Comparison of ENCODE assay signal across 9 mouse cellular contexts in genomic region chr4:63399691-63400270, GRCm38 (mm10). TPM values are rescaled to one million over a fixed set of nuclear protein-coding genes. Genes with fewer than 3 reads are reported as not detected.
DNase-seq lines count a peak whose midpoint lies in the region; ATAC-seq and TF ChIP-seq lines count a peak whose summit lies in the region.
"Had no signal": no experiment of that assay in that cellular context is flagged by ENCODE, and none has a peak within 500 bp of the region (broad histone marks: within the 10 kb centered on the region; RNA-seq: fewer than 3 reads in every experiment).

No protein-coding gene starts in this region.

- ATAC-seq in heart, embryonic 14.5 days (ENCODE audit: insufficient number of reproducible peaks, insufficient read depth, low FRiP score, low read depth), result no peak
- ATAC-seq in liver, postnatal 0 days, result no peak

- no peaks in the 10 kb centered on the region for H3K9me3 ChIP-seq in heart, embryonic 14.5 days (ENCODE audit: control insufficient read depth, low read length)
- H3K9me3 ChIP-seq in liver, postnatal 0 days (ENCODE audit: low read length), result no peaks in the 10 kb centered on the region
- H3K9me3 ChIP-seq: neural tube, embryonic 12.5 days had no signal

- H3K4me2 ChIP-seq in heart, embryonic 14.5 days (ENCODE audit: low read length), result no peak overlapping the region
- peak overlapping the region; percentile 60 for H3K4me2 ChIP-seq in liver, postnatal 0 days (ENCODE audit: low read depth, low read length)
- H3K4me2 ChIP-seq: neural tube, embryonic 12.5 days had no signal

- H3K27me3 ChIP-seq in liver, adult 2 months (ENCODE audit: control insufficient read depth, insufficient read depth, low read length), result no peaks in the 10 kb centered on the region
- H3K27me3 ChIP-seq in heart, embryonic 14.5 days (ENCODE audit: control insufficient read depth, insufficient read depth, low read length), result no peaks in the 10 kb centered on the region
- no peaks in the 10 kb centered on the region for H3K27me3 ChIP-seq in liver, postnatal 0 days (ENCODE audit: insufficient read depth, low read length)
- H3K27me3 ChIP-seq in cerebellum, adult 2 months (ENCODE audit: control insufficient read depth, insufficient read depth, low read length), result 0 out of 2 replicates have a peak, but pooled peaks cover 1% of the 10 kb centered on the region
- H3K27me3 ChIP-seq: neural tube, embryonic 12.5 days had no signal

- H3K36me3 ChIP-seq in liver, adult 2 months (ENCODE audit: control insufficient read depth, insufficient read depth, low read length), result no peaks in the 10 kb centered on the region
- peaks cover 4% of the 10 kb centered on the region; the same call in 1 of the 2 replicates for H3K36me3 ChIP-seq in heart, embryonic 14.5 days (ENCODE audit: control insufficient read depth, insufficient read depth, low read length)
- H3K36me3 ChIP-seq in liver, postnatal 0 days (replicated peaks; ENCODE audit: insufficient read depth, low read length), result peaks cover 16% of the 10 kb centered on the region

- H3K9ac ChIP-seq in liver, adult 2 months (ENCODE audit: low read depth, low read length), result no peak overlapping the region
- 0 out of 2 replicates have a peak overlapping the region, but pooled peaks have one; percentile 3 for H3K9ac ChIP-seq in heart, embryonic 14.5 days (ENCODE audit: low read length)
- H3K9ac ChIP-seq in liver, postnatal 0 days (replicated peaks), result peak overlapping the region; percentile 48
- H3K9ac ChIP-seq: neural tube, embryonic 12.5 days had no signal

- WGBS in liver, adult 2 months, result 77% methylated on average over 8 of the region's 8 CpGs
- 49% methylated on average over 8 of the region's 8 CpGs for WGBS in heart, embryonic 14.5 days
- 46% methylated on average over 8 of the region's 8 CpGs for WGBS in liver, postnatal 0 days (ENCODE audit: insufficient replicate concordance)
- WGBS in cerebellum, adult 2 months, result 56% methylated on average over 8 of the region's 8 CpGs

- no peak for TF ChIP-seq EP300 in liver, postnatal 0 days (IDR thresholded peaks at IDR 0.05; ENCODE audit: low read depth)

- TF ChIP-seq POLR2A in liver, adult 2 months (IDR thresholded peaks at IDR 0.05; ENCODE audit: extremely low read depth, insufficient read depth, low read length), result no peak
- TF ChIP-seq POLR2A in brain, embryonic 14.5 days (IDR thresholded peaks at IDR 0.05; ENCODE audit: borderline replicate concordance, extremely low read depth, insufficient read depth, insufficient read length, poor library complexity, severe bottlenecking), result no peak
- TF ChIP-seq POLR2A in cerebellum, adult 2 months (IDR thresholded peaks at IDR 0.05; ENCODE audit: borderline replicate concordance, insufficient read depth, low read length), result no peak

- H3K27ac ChIP-seq in liver, adult 2 months (replicated peaks; ENCODE audit: insufficient read depth, low read depth, low read length), result peak overlapping the region; percentile 31
- peak overlapping the region; percentile 36 to 42 for H3K27ac ChIP-seq in heart, embryonic 14.5 days (replicated peaks in 1 of 2; ENCODE audit: control insufficient read depth in 1 of 2, insufficient read depth in 1 of 2, low read depth in 2 of 2, low read length in 2 of 2)
- H3K27ac ChIP-seq in liver, postnatal 0 days (ENCODE audit: low read depth), result peak overlapping the region; percentile 92
- no peak overlapping the region for H3K27ac ChIP-seq in cerebellum, adult 2 months (ENCODE audit: insufficient read depth, low read length)
- H3K27ac ChIP-seq: neural tube, embryonic 12.5 days had no signal

- H3K79me2 ChIP-seq in liver, adult 2 months (ENCODE audit: control insufficient read depth, insufficient read depth, low read length), result no peaks in the 10 kb centered on the region

- H3K4me3 ChIP-seq in liver, adult 2 months (ENCODE audit: insufficient read depth, low read depth, low read length), result no peak overlapping the region; the same call in 1 of the 2 replicates
- no peak overlapping the region for H3K4me3 ChIP-seq in heart, embryonic 14.5 days (ENCODE audit: control insufficient read depth in 1 of 2, insufficient read depth in 1 of 2, low read depth in 1 of 2, low read length in 2 of 2)
- H3K4me3 ChIP-seq in liver, postnatal 0 days (ENCODE audit: low read depth, low read length), result peak overlapping the region; percentile 52
- no peak overlapping the region for H3K4me3 ChIP-seq in cerebellum, adult 2 months (replicated peaks; ENCODE audit: insufficient read depth, low read depth, low read length)
- H3K4me3 ChIP-seq: neural tube, embryonic 12.5 days had no signal

- TF ChIP-seq CTCF in liver, adult 2 months (IDR thresholded peaks at IDR 0.05; ENCODE audit: low read depth, low read length), result no peak
- no peak for TF ChIP-seq CTCF in brain, embryonic 14.5 days (IDR thresholded peaks at IDR 0.05; ENCODE audit: borderline replicate concordance, extremely low read depth, insufficient read depth, insufficient read length)
- TF ChIP-seq CTCF in liver, postnatal 0 days (IDR thresholded peaks at IDR 0.05; ENCODE audit: low read depth), result no peak
- no peak for TF ChIP-seq CTCF in cerebellum, adult 2 months (IDR thresholded peaks at IDR 0.05; ENCODE audit: borderline replicate concordance, insufficient read depth, low read depth, low read length)

- H3K4me1 ChIP-seq in liver, adult 2 months (ENCODE audit: control insufficient read depth, insufficient read depth, low read length), result no peaks in the 10 kb centered on the region; the same call in 1 of the 2 replicates
- H3K4me1 ChIP-seq in heart, embryonic 14.5 days (ENCODE audit: control insufficient read depth in 2 of 2, insufficient read depth in 2 of 2, low read length in 2 of 2), result peaks cover 30 to 47% of the 10 kb centered on the region in 2 experiments
- peaks cover 51% of the 10 kb centered on the region for H3K4me1 ChIP-seq in liver, postnatal 0 days (ENCODE audit: insufficient read depth)
- no peaks in the 10 kb centered on the region for H3K4me1 ChIP-seq in cerebellum, adult 2 months (ENCODE audit: control insufficient read depth, insufficient read depth, low read length)

- DNase-seq in liver, adult 2 months (ENCODE audit: extremely low read depth, low read depth, low spot score), result no peak
- no peak for DNase-seq in liver
- peak; percentile 45 for DNase-seq in brain, embryonic 14.5 days (ENCODE audit: low read depth)
- no peak for DNase-seq in liver, postnatal 0 days
- DNase-seq in cerebellum, adult 2 months, result no peak
- no peak for DNase-seq in frontal cortex, adult 2 months (ENCODE audit: extremely low spot score in 1 of 2, low spot score in 1 of 2)

RNA-seq across cellular contexts. Expression of gene Akna, which starts 3.4 kb away (rescaled TPM):
- total RNA-seq in liver, adult 2 months (2014; rRNA removed), result 1.0 and 1.4 TPM in 2 replicates
- 1.1 and 1.6 TPM in 2 replicates for polyA plus RNA-seq in liver, adult 2 months (2012; rRNA removed)
- 7.7 and 9.1 TPM in 2 replicates for polyA plus RNA-seq in brain, embryonic 14.5 days (2012; rRNA removed)
- polyA plus RNA-seq in heart, embryonic 14.5 days (2014; fragmentation: Nextera tagmentation; extraction: Ambion mirVana), result 1.9 and 2.2 TPM in 2 replicates
- 4.6 and 5.2 TPM in 2 replicates for polyA plus RNA-seq in liver, postnatal 0 days (2015; fragmentation: Nextera tagmentation; extraction: Ambion mirVana)
- polyA plus RNA-seq in cerebellum, adult 2 months (2012; rRNA removed), result 1.9 TPM in 2 replicates
- polyA plus RNA-seq in frontal cortex, adult 2 months (2012; rRNA removed), result 2.7 and 3.1 TPM in 2 replicates

RNA-seq across cellular contexts. Expression of gene Orm2, which starts 37.5 kb away (rescaled TPM):
- 27.0 and 55.0 TPM in 2 replicates for total RNA-seq in liver, adult 2 months (2014; rRNA removed)
- polyA plus RNA-seq in liver, adult 2 months (2012; rRNA removed), result 66.8 and 86.8 TPM in 2 replicates
- polyA plus RNA-seq in brain, embryonic 14.5 days (2012; rRNA removed), result not detected in 2 replicates
- polyA plus RNA-seq in heart, embryonic 14.5 days (2014; fragmentation: Nextera tagmentation; extraction: Ambion mirVana), result not detected in 2 replicates
- not detected in 2 replicates for polyA plus RNA-seq in liver, postnatal 0 days (2015; fragmentation: Nextera tagmentation; extraction: Ambion mirVana)
- not detected in 2 replicates for polyA plus RNA-seq in cerebellum, adult 2 months (2012; rRNA removed)
- polyA plus RNA-seq in frontal cortex, adult 2 months (2012; rRNA removed), result 0.15 TPM in 1 of 2 replicates, not detected in the other
- polyA plus RNA-seq: neural tube, embryonic 12.5 days; testis, adult 2 months had no signal

RNA-seq across cellular contexts. Expression of gene Orm3, which starts 43.8 kb away (rescaled TPM):
- 1.1 and 14.1 TPM in 2 replicates for total RNA-seq in liver, adult 2 months (2014; rRNA removed)
- 7.3 and 11.4 TPM in 2 replicates for polyA plus RNA-seq in liver, adult 2 months (2012; rRNA removed)
- polyA plus RNA-seq in brain, embryonic 14.5 days (2012; rRNA removed), result not detected in 2 replicates
- polyA plus RNA-seq in heart, embryonic 14.5 days (2014; fragmentation: Nextera tagmentation; extraction: Ambion mirVana), result not detected in 2 replicates
- polyA plus RNA-seq in liver, postnatal 0 days (2015; fragmentation: Nextera tagmentation; extraction: Ambion mirVana), result not detected in 2 replicates
- polyA plus RNA-seq in cerebellum, adult 2 months (2012; rRNA removed), result 0.14 TPM in 1 of 2 replicates, not detected in the other
- polyA plus RNA-seq in frontal cortex, adult 2 months (2012; rRNA removed), result not detected in 2 replicates
- polyA plus RNA-seq: neural tube, embryonic 12.5 days; testis, adult 2 months had no signal

RNA-seq across cellular contexts. Expression of gene Orm1, which starts 55.4 kb away (rescaled TPM):
- 1,235 and 2,595 TPM in 2 replicates for total RNA-seq in liver, adult 2 months (2014; rRNA removed)
- polyA plus RNA-seq in liver, adult 2 months (2012; rRNA removed), result 676 and 691 TPM in 2 replicates
- polyA plus RNA-seq in brain, embryonic 14.5 days (2012; rRNA removed), result not detected in 2 replicates
- polyA plus RNA-seq in heart, embryonic 14.5 days (2014; fragmentation: Nextera tagmentation; extraction: Ambion mirVana), result not detected in 2 replicates
- 2.5 and 4.5 TPM in 2 replicates for polyA plus RNA-seq in liver, postnatal 0 days (2015; fragmentation: Nextera tagmentation; extraction: Ambion mirVana)
- not detected in 2 replicates for polyA plus RNA-seq in cerebellum, adult 2 months (2012; rRNA removed)
- polyA plus RNA-seq in frontal cortex, adult 2 months (2012; rRNA removed), result 0.12 TPM in 1 of 2 replicates, not detected in the other
- polyA plus RNA-seq: neural tube, embryonic 12.5 days; testis, adult 2 months had no signal

Comparison
In these comparisons a context has a peak if more than half of its experiments do, and no peak if none do; other contexts are left out.
1. RNA of gene Orm2, which starts 37.5 kb away (polyA plus RNA-seq): 66.8 to 86.8 TPM in liver, adult 2 months; 0.15 TPM in frontal cortex, adult 2 months, not detected in liver, postnatal 0 days, not detected in brain, embryonic 14.5 days, not detected in heart, embryonic 14.5 days and not detected in cerebellum, adult 2 months; every median in the first group is over 10 times any median in the second.